Mouse (Mus musculus): Measurements from ENCODE around the gene Il17rb. TPM values are rescaled to one million over a fixed set of nuclear protein-coding genes. Genes with fewer than 3 reads are reported as not detected.

Gene Il17rb
- polyA plus RNA-seq, 1 experiment from 2014 or later = 7.1 TPM

GRCm38 (mm10) chr14:29968075-29968821 lies 40.4 kb downstream of the Il17rb start, which contains the start of gene Selenok:
Gene Selenok, plus strand, starts transcription at chr14:29968308.
- peaks cover 30% of the 10 kb centered on the region for H3K36me3 ChIP-seq (replicated peaks; ENCODE audit: insufficient read depth, low read length)
- TF ChIP-seq EP300 (IDR thresholded peaks at IDR 0.05; ENCODE audit: low read depth) (peak; percentile 76), CTCF (IDR thresholded peaks at IDR 0.05; ENCODE audit: low read depth) (no peak)
- H3K4me1 ChIP-seq (ENCODE audit: insufficient read depth) = peaks cover 37% of the 10 kb centered on the region
- ATAC-seq (peak; percentile 100), DNase-seq (peak; percentile 96)
- H3K27me3 ChIP-seq (ENCODE audit: insufficient read depth, low read length) = no peaks in the 10 kb centered on the region
- H3K9me3 ChIP-seq (ENCODE audit: low read length) = no peaks in the 10 kb centered on the region
- peak within 1 kb of the TSS; percentile 98 for H3K4me3 ChIP-seq (ENCODE audit: low read depth, low read length)
- H3K27ac ChIP-seq (ENCODE audit: low read depth) = peak within 1 kb of the TSS; percentile 96
- under 1% methylated on average over 49 of the region's 49 CpGs for WGBS (ENCODE audit: insufficient replicate concordance)
- peak within 1 kb of the TSS; percentile 97 for H3K9ac ChIP-seq (replicated peaks)
- peak within 1 kb of the TSS; percentile 85 for H3K4me2 ChIP-seq (ENCODE audit: low read depth, low read length)

GRCm38 (mm10) chr14:29967611-29968010 lies 41.1 kb downstream of the Il17rb start:
- Histone ChIP-seq H3K27ac (ENCODE audit: low read depth) (peak overlapping the region; percentile 96), H3K9me3 (ENCODE audit: low read length) (no peaks in the 10 kb centered on the region), H3K4me2 (ENCODE audit: low read depth, low read length) (peak overlapping the region; percentile 85), H3K4me1 (ENCODE audit: insufficient read depth) (peaks cover 34% of the 10 kb centered on the region), H3K27me3 (ENCODE audit: insufficient read depth, low read length) (no peaks in the 10 kb centered on the region), H3K4me3 (ENCODE audit: low read depth, low read length) (peak overlapping the region; percentile 98), H3K9ac (replicated peaks) (peak overlapping the region; percentile 97; the same call in 1 of the 2 replicates), H3K36me3 (replicated peaks; ENCODE audit: insufficient read depth, low read length) (peaks cover 25% of the 10 kb centered on the region)
- WGBS (ENCODE audit: insufficient replicate concordance) = 57% methylated on average over 7 of the region's 7 CpGs
- ATAC-seq = no peak
- DNase-seq = no peak
- TF ChIP-seq CTCF (IDR thresholded peaks at IDR 0.05; ENCODE audit: low read depth) = no peak
- no peak for TF ChIP-seq EP300 (IDR thresholded peaks at IDR 0.05; ENCODE audit: low read depth)

DNA sequence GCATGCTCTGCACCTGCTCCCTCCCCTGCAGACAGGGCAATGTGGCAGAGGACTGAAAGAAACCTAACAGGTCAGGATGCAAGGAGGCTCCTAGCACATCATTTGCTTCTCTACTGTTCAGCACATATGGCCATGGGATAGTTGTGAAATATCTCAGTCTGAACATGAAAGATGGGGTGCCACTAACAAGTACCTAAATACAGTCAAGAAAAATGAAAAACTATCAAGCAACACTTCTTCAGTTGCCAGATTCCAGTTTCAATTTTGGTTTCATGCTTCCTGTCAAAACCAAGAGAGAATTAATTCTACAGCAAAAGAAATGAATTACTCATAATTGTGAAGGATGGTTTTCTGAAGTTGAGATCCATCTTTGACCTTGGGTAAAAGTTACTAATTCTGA lies 51.3 kb downstream of the Il17rb start:
- Histone ChIP-seq H3K9ac (replicated peaks) (no peak overlapping the region), H3K9me3 (ENCODE audit: low read length) (no peaks in the 10 kb centered on the region), H3K36me3 (replicated peaks; ENCODE audit: insufficient read depth, low read length) (no peaks in the 10 kb centered on the region), H3K27me3 (ENCODE audit: insufficient read depth, low read length) (no peaks in the 10 kb centered on the region), H3K4me1 (ENCODE audit: insufficient read depth) (no peaks in the 10 kb centered on the region), H3K4me2 (ENCODE audit: low read depth, low read length) (no peak overlapping the region), H3K27ac (ENCODE audit: low read depth) (no peak overlapping the region), H3K4me3 (ENCODE audit: low read depth, low read length) (no peak overlapping the region)
- DNase-seq (no peak), ATAC-seq (no peak)
- no peak for TF ChIP-seq EP300 (IDR thresholded peaks at IDR 0.05; ENCODE audit: low read depth)
- TF ChIP-seq CTCF (IDR thresholded peaks at IDR 0.05; ENCODE audit: low read depth) = no peak

- no peak for ATAC-seq
- Histone ChIP-seq H3K4me1 (ENCODE audit: insufficient read depth) (no peaks in the 10 kb centered on the region), H3K27me3 (ENCODE audit: insufficient read depth, low read length) (no peaks in the 10 kb centered on the region), H3K4me2 (ENCODE audit: low read depth, low read length) (no peak overlapping the region), H3K9ac (replicated peaks) (no peak overlapping the region), H3K9me3 (ENCODE audit: low read length) (no peaks in the 10 kb centered on the region), H3K27ac (ENCODE audit: low read depth) (no peak overlapping the region), H3K36me3 (replicated peaks; ENCODE audit: insufficient read depth, low read length) (no peaks in the 10 kb centered on the region), H3K4me3 (ENCODE audit: low read depth, low read length) (no peak overlapping the region)
- no peak for DNase-seq
- 37% methylated on average over 4 of the region's 4 CpGs for WGBS (ENCODE audit: insufficient replicate concordance)
- TF ChIP-seq CTCF (IDR thresholded peaks at IDR 0.05; ENCODE audit: low read depth) = no peak
- TF ChIP-seq EP300 (IDR thresholded peaks at IDR 0.05; ENCODE audit: low read depth) = no peak
Observed at GRCm38 (mm10) chr14:29950805-29951204, 57.9 kb downstream of the Il17rb start.

- H3K4me3 ChIP-seq (ENCODE audit: low read depth, low read length) = no peak overlapping the region
- no peak overlapping the region for H3K9ac ChIP-seq (replicated peaks)
- H3K27ac ChIP-seq (ENCODE audit: low read depth) = no peak overlapping the region
- no peak overlapping the region for H3K4me2 ChIP-seq (ENCODE audit: low read depth, low read length)
- H3K36me3 ChIP-seq (replicated peaks; ENCODE audit: insufficient read depth, low read length) = no peaks in the 10 kb centered on the region
- DNase-seq (no peak), ATAC-seq (no peak)
- TF ChIP-seq CTCF (IDR thresholded peaks at IDR 0.05; ENCODE audit: low read depth) (no peak), EP300 (IDR thresholded peaks at IDR 0.05; ENCODE audit: low read depth) (no peak)
- H3K9me3 ChIP-seq (ENCODE audit: low read length) = no peaks in the 10 kb centered on the region
- H3K4me1 ChIP-seq (ENCODE audit: insufficient read depth) = no peaks in the 10 kb centered on the region
- WGBS (ENCODE audit: insufficient replicate concordance) = 58% methylated on average over 5 of the region's 5 CpGs
- no peaks in the 10 kb centered on the region for H3K27me3 ChIP-seq (ENCODE audit: insufficient read depth, low read length)
Observed at GRCm38 (mm10) chr14:29946761-29947309, 61.9 kb downstream of the Il17rb start.

Small RNA genes lying within 50 kb of the gene (microRNA-seq; reads per million reads assigned to microRNA genes)
- not detected for gene Mir6947

Other genes starting within 250 kb of the Il17rb start
- 150 and 157 TPM in 2 replicates for gene Selenok, start 40.6 kb downstream of the Il17rb start, polyA plus RNA-seq (2015; fragmentation: Nextera tagmentation; extraction: Ambion mirVana)
- 15.0 and 15.6 TPM in 2 replicates for gene Actr8, start 30.6 kb downstream of the Il17rb start, polyA plus RNA-seq (2015; fragmentation: Nextera tagmentation; extraction: Ambion mirVana)
- 4.5 and 6.2 TPM in 2 replicates for gene Chdh, start 127 bp upstream of the Il17rb start, polyA plus RNA-seq (2015; fragmentation: Nextera tagmentation; extraction: Ambion mirVana)